In the genomic region with DNA sequence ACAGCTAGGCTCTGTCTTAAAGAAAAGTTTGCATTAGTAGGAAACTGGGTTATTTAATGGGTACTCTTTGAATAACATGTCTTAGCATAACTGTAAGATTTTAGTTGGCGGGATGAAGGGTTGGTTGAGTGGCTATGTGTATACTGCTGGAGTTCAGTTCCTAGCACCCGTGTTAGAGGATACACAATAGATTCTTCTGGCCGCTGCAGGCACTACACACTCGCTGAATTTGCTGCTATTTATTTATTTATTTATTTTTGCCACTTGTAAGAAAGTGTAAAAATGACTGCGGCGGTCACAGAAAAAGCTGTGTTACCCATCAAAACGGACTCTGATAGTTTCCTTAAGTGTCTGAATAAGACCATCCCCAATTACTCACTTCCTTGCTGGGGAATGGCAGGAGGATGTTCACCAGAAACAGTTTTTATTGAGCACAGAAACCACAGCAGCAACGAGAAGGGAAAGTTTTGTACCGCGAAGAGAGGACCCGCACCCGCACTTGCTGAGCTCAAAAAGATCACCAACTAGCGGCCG, we compare ENCODE assay signal across 8 mouse cellular contexts. TPM values are rescaled to one million over a fixed set of nuclear protein-coding genes. Genes with fewer than 3 reads are reported as not detected.
DNase-seq lines count a peak whose midpoint lies in the region; ATAC-seq and TF ChIP-seq lines count a peak whose summit lies in the region.

No protein-coding gene starts in this region.

- H3K4me1 ChIP-seq in kidney, embryonic 15.5 days: peaks cover 16% of the 10 kb centered on the region
- no peaks in the 10 kb centered on the region; the same call in 1 of the 2 replicates for H3K4me1 ChIP-seq in bone marrow, adult 2 months (ENCODE audit: control insufficient read depth, insufficient read depth, low read length)
- 0 out of 2 replicates have a peak, but pooled peaks cover 6% of the 10 kb centered on the region for H3K4me1 ChIP-seq in heart, postnatal 0 days (ENCODE audit: control insufficient read depth, insufficient read depth)
- H3K4me1 ChIP-seq in liver, postnatal 0 days (ENCODE audit: insufficient read depth): peaks cover 14% of the 10 kb centered on the region

- no peak for TF ChIP-seq CTCF in bone marrow, adult 2 months (IDR thresholded peaks at IDR 0.05; ENCODE audit: control insufficient read depth, insufficient read depth, low read length)
- no peak for TF ChIP-seq CTCF in heart, postnatal 0 days (IDR thresholded peaks at IDR 0.05; ENCODE audit: low read depth)
- TF ChIP-seq CTCF in liver, postnatal 0 days (IDR thresholded peaks at IDR 0.05; ENCODE audit: low read depth): no peak

- peak overlapping the region; percentile 97 for H3K27ac ChIP-seq in kidney, embryonic 15.5 days
- H3K27ac ChIP-seq in bone marrow, adult 2 months (ENCODE audit: control insufficient read depth, insufficient read depth, low read depth, low read length, poor library complexity): peak overlapping the region; percentile 90
- H3K27ac ChIP-seq in heart, postnatal 0 days (ENCODE audit: low read depth): peak overlapping the region; percentile 86
- peak overlapping the region; percentile 84 for H3K27ac ChIP-seq in liver, postnatal 0 days (ENCODE audit: low read depth)

- ATAC-seq in kidney, embryonic 15.5 days (replicated peaks; ENCODE audit: low FRiP score): peak; percentile 10; the same call in 1 of the 2 replicates
- ATAC-seq in heart, postnatal 0 days (ENCODE audit: insufficient read depth, low read depth): peak; percentile 28; the same call in 1 of the 2 replicates
- ATAC-seq in liver, postnatal 0 days: no peak

- no peaks in the 10 kb centered on the region for H3K27me3 ChIP-seq in kidney, embryonic 15.5 days
- no peaks in the 10 kb centered on the region for H3K27me3 ChIP-seq in heart, postnatal 0 days (ENCODE audit: control insufficient read depth, insufficient read depth, low read length)
- H3K27me3 ChIP-seq in liver, postnatal 0 days (ENCODE audit: insufficient read depth, low read length): no peaks in the 10 kb centered on the region

- no peak for TF ChIP-seq EP300 in heart, postnatal 0 days (IDR thresholded peaks at IDR 0.05; ENCODE audit: low read depth)
- no peak for TF ChIP-seq EP300 in liver, postnatal 0 days (IDR thresholded peaks at IDR 0.05; ENCODE audit: low read depth)

- H3K9ac ChIP-seq in kidney, embryonic 15.5 days: peak overlapping the region; percentile 79
- H3K9ac ChIP-seq in heart, postnatal 0 days (replicated peaks; ENCODE audit: low read depth, low read length): peak overlapping the region; percentile 50
- peak overlapping the region; percentile 81 for H3K9ac ChIP-seq in liver, postnatal 0 days (replicated peaks)

- WGBS in kidney, embryonic 15.5 days: 2% methylated on average over 14 of the region's 14 CpGs
- under 1% methylated on average over 14 of the region's 14 CpGs for WGBS in bone marrow, adult 2 months
- 3% methylated on average over 14 of the region's 14 CpGs for WGBS in heart, postnatal 0 days
- 2% methylated on average over 14 of the region's 14 CpGs for WGBS in liver, postnatal 0 days (ENCODE audit: insufficient replicate concordance)

- TF ChIP-seq POLR2A in bone marrow, adult 2 months (IDR thresholded peaks at IDR 0.05; ENCODE audit: borderline replicate concordance, control insufficient read depth, low read depth, low read length): no peak

- no peak for DNase-seq in kidney, postnatal 4 days
- DNase-seq in heart, postnatal 0 days (ENCODE audit: low spot score): peak; percentile 58
- DNase-seq in liver, postnatal 0 days: peak; percentile 14
- no peak for DNase-seq in layer of hippocampus, adult 9-11 months
- no peak for DNase-seq in adrenal gland, adult 18-20 months (ENCODE audit: low spot score in 2 of 2)
- no peak for DNase-seq in T-cell, adult 2 months (ENCODE audit: low spot score)

- H3K36me3 ChIP-seq in kidney, embryonic 15.5 days: peaks cover 15% of the 10 kb centered on the region
- peaks cover 7% of the 10 kb centered on the region; the same call in 1 of the 2 replicates for H3K36me3 ChIP-seq in heart, postnatal 0 days (replicated peaks; ENCODE audit: control insufficient read depth, insufficient read depth, low read length)
- peaks cover 10% of the 10 kb centered on the region for H3K36me3 ChIP-seq in liver, postnatal 0 days (replicated peaks; ENCODE audit: insufficient read depth, low read length)

- H3K4me2 ChIP-seq in kidney, embryonic 15.5 days: peak overlapping the region; percentile 68
- peak overlapping the region; percentile 55 for H3K4me2 ChIP-seq in heart, postnatal 0 days (ENCODE audit: low read depth, low read length)
- H3K4me2 ChIP-seq in liver, postnatal 0 days (ENCODE audit: low read depth, low read length): peak overlapping the region; percentile 73

- peak overlapping the region; percentile 94 for H3K4me3 ChIP-seq in kidney, embryonic 15.5 days (replicated peaks)
- H3K4me3 ChIP-seq in bone marrow, adult 2 months (replicated peaks; ENCODE audit: control insufficient read depth, low read depth, low read length): peak overlapping the region; percentile 78
- peak overlapping the region; percentile 68 for H3K4me3 ChIP-seq in heart, postnatal 0 days (ENCODE audit: low read depth, low read length)
- peak overlapping the region; percentile 81 for H3K4me3 ChIP-seq in liver, postnatal 0 days (ENCODE audit: low read depth, low read length)

- H3K9me3 ChIP-seq in kidney, embryonic 15.5 days (replicated peaks): no peaks in the 10 kb centered on the region
- H3K9me3 ChIP-seq in heart, postnatal 0 days (replicated peaks; ENCODE audit: control insufficient read depth, low read length): no peaks in the 10 kb centered on the region
- H3K9me3 ChIP-seq in liver, postnatal 0 days (ENCODE audit: low read length): no peaks in the 10 kb centered on the region

RNA-seq across cellular contexts. Expression of a gene that starts 0.7 kb away (rescaled TPM):
- polyA plus RNA-seq in kidney, embryonic 15.5 days (2015; fragmentation: Nextera tagmentation; extraction: Ambion mirVana): 105 and 108 TPM in 2 replicates
- polyA plus RNA-seq in bone marrow, adult 2 months (2011; ENCODE audit: insufficient read depth, insufficient read length, low replicate concordance, missing spikeins): 14.0 and 20.1 TPM in 2 replicates
- 52.8 and 56.7 TPM in 2 replicates for total RNA-seq in heart, postnatal 0 days (2014; rRNA removed; ENCODE audit: low replicate concordance)
- polyA plus RNA-seq in heart, postnatal 0 days (2015; fragmentation: Nextera tagmentation; extraction: Ambion mirVana): 28.2 and 29.2 TPM in 2 replicates
- 29.4 and 30.9 TPM in 2 replicates for polyA plus RNA-seq in liver, postnatal 0 days (2015; fragmentation: Nextera tagmentation; extraction: Ambion mirVana)
- 10 to 100 TPM; 67.0 to 81.9 TPM for total RNA-seq in adrenal gland, adult 18-20 months (2021)

RNA-seq across cellular contexts. Expression of a gene that starts 4.7 kb away (rescaled TPM):
- 78.2 and 80.7 TPM in 2 replicates for polyA plus RNA-seq in kidney, embryonic 15.5 days (2015; fragmentation: Nextera tagmentation; extraction: Ambion mirVana)
- polyA plus RNA-seq in bone marrow, adult 2 months (2011; ENCODE audit: insufficient read depth, insufficient read length, low replicate concordance, missing spikeins): 4.0 and 4.6 TPM in 2 replicates
- 8.3 and 18.4 TPM in 2 replicates for total RNA-seq in heart, postnatal 0 days (2014; rRNA removed; ENCODE audit: low replicate concordance)
- polyA plus RNA-seq in heart, postnatal 0 days (2015; fragmentation: Nextera tagmentation; extraction: Ambion mirVana): 25.5 and 30.6 TPM in 2 replicates
- polyA plus RNA-seq in liver, postnatal 0 days (2015; fragmentation: Nextera tagmentation; extraction: Ambion mirVana): 10.0 and 11.3 TPM in 2 replicates
- total RNA-seq in adrenal gland, adult 18-20 months (2021): 10 to 100 TPM; 24.6 to 25.0 TPM

RNA-seq across cellular contexts. Expression of a gene that starts 27.8 kb away (rescaled TPM):
- 26.1 and 30.0 TPM in 2 replicates for polyA plus RNA-seq in kidney, embryonic 15.5 days (2015; fragmentation: Nextera tagmentation; extraction: Ambion mirVana)
- 5.1 and 7.3 TPM in 2 replicates for polyA plus RNA-seq in bone marrow, adult 2 months (2011; ENCODE audit: insufficient read depth, insufficient read length, low replicate concordance, missing spikeins)
- 15.3 and 17.7 TPM in 2 replicates for total RNA-seq in heart, postnatal 0 days (2014; rRNA removed; ENCODE audit: low replicate concordance)
- polyA plus RNA-seq in heart, postnatal 0 days (2015; fragmentation: Nextera tagmentation; extraction: Ambion mirVana): 12.3 and 12.9 TPM in 2 replicates
- 3.7 and 5.9 TPM in 2 replicates for polyA plus RNA-seq in liver, postnatal 0 days (2015; fragmentation: Nextera tagmentation; extraction: Ambion mirVana)
- total RNA-seq in adrenal gland, adult 18-20 months (2021): 10 to 100 TPM; 17.2 to 19.0 TPM

RNA-seq across cellular contexts. Expression of a gene that starts 28.1 kb away (rescaled TPM):
- 0.91 and 1.2 TPM in 2 replicates for polyA plus RNA-seq in kidney, embryonic 15.5 days (2015; fragmentation: Nextera tagmentation; extraction: Ambion mirVana)
- polyA plus RNA-seq in bone marrow, adult 2 months (2011; ENCODE audit: insufficient read depth, insufficient read length, low replicate concordance, missing spikeins): 0.29 and 0.37 TPM in 2 replicates
- total RNA-seq in heart, postnatal 0 days (2014; rRNA removed; ENCODE audit: low replicate concordance): 0.50 TPM in 1 of 2 replicates, not detected in the other
- 0.67 and 0.79 TPM in 2 replicates for polyA plus RNA-seq in heart, postnatal 0 days (2015; fragmentation: Nextera tagmentation; extraction: Ambion mirVana)
- 0.02 and 0.04 TPM in 2 replicates for polyA plus RNA-seq in liver, postnatal 0 days (2015; fragmentation: Nextera tagmentation; extraction: Ambion mirVana)
- 1 to 10 TPM; 5.2 to 6.2 TPM for total RNA-seq in adrenal gland, adult 18-20 months (2021)

RNA-seq across cellular contexts. Expression of a gene that starts 38.5 kb away (rescaled TPM):
- polyA plus RNA-seq in kidney, embryonic 15.5 days (2015; fragmentation: Nextera tagmentation; extraction: Ambion mirVana): 39.4 and 42.4 TPM in 2 replicates
- polyA plus RNA-seq in bone marrow, adult 2 months (2011; ENCODE audit: insufficient read depth, insufficient read length, low replicate concordance, missing spikeins): 5.8 and 24.7 TPM in 2 replicates
- total RNA-seq in heart, postnatal 0 days (2014; rRNA removed; ENCODE audit: low replicate concordance): 50.3 and 60.3 TPM in 2 replicates
- 93.4 and 94.8 TPM in 2 replicates for polyA plus RNA-seq in heart, postnatal 0 days (2015; fragmentation: Nextera tagmentation; extraction: Ambion mirVana)
- polyA plus RNA-seq in liver, postnatal 0 days (2015; fragmentation: Nextera tagmentation; extraction: Ambion mirVana): 35.6 and 39.6 TPM in 2 replicates
- total RNA-seq in adrenal gland, adult 18-20 months (2021): 10 to 100 TPM; 54.7 to 56.1 TPM

Comparison
In these comparisons a context has a peak if more than half of its experiments do, and no peak if none do; other contexts are left out.
1. DNase-seq: peak in heart, postnatal 0 days (single experiment) and liver, postnatal 0 days (single experiment); none in kidney, postnatal 4 days (0 of 2), layer of hippocampus, adult 9-11 months (single experiment), adrenal gland, adult 18-20 months (0 of 2) and T-cell, adult 2 months (single experiment).
2. Peak in every context shown above with its lines, with median percentiles within 50 percentile points of each other: H3K27ac ChIP-seq, H3K4me2 ChIP-seq, H3K4me3 ChIP-seq and H3K9ac ChIP-seq.